Mouse (Mus musculus) cerebellum, adult (tissue): ENCODE measurements around the gene Cmc1.

Source experiments
- ATAC-seq: cut with Nextera tagmentation; 2 replicates; pipeline ENCODE4 v1.9.2; 2017; ENCODE audit warnings: mild to moderate bottlenecking, moderate library complexity, mixed read lengths; ENCODE audit not compliant: insufficient number of reproducible peaks, low FRiP score, low TSS enrichment

The Cmc1 gene

GRCm38 (mm10) chr9:118040218-118041021, 109.6 kb downstream of the Cmc1 start, which contains the start of gene Azi2:
TSS of gene Azi2 (plus strand) at chr9:118040499.
- peak; percentile 98 for ATAC-seq

- no peak for ATAC-seq
Measured at GRCm38 (mm10) chr9:118034990-118035389, 115.0 kb downstream of the Cmc1 start.

DNA sequence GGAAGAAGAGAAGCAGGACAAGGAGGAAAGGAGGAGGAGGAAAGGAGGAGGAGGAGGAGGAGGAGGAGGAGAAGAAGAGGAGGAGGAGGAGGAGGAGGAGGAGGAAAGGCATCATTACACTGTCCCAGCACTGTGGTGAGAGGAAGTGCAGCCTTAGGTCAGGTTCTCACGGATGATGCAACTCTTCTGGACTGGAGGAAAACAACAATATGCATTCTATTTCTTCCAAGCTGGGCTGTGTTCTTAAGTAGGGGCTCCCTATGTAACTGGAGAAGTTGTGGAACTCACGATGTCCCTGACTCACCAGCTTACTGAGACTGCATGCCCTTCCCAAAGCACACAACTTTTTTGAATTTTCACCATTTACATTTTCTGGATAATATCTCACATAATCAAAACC, 118.3 kb downstream of the Cmc1 start:
- ATAC-seq = no peak

GRCm38 (mm10) chr9:118030252-118030651, 119.7 kb downstream of the Cmc1 start:
- ATAC-seq = no peak

DNA sequence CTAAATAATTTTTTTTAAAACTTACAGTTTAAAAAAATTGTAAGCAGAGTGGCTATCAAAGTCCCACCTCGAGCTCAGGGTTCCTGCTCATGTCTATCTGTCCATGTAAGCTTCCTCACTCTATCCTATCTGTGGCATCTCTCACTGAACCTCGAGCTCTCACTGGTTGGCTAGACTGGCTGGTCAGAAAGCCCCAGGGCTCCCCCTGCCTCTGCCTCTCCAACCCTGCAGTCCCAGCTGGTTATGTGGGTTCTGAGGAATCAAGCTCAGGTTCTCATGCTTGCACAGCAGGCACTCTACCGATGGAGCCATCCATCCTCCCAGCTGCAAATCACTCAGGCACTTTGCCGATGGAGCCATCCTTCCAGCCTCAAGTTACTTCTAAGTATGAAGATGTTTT, 120.5 kb downstream of the Cmc1 start:
- no peak for ATAC-seq

DNA sequence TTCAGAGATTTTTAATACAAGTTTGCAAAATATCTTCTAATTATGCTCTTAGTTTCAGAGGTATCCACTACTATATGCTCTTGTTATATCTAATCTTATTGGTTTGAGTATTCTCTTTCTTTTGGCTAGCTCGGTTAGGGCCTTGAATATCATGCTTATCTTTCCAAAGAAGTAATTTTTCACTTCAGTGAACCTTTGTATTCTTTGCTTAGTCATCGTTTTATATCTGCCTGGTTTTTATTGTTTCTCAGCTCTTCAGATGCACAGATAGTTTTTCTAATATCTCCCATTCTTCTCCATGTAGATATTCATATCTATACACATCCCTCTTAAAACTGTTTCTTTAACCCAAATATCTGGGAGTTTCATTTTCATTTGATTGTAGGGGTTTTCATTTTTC, 125.0 kb downstream of the Cmc1 start:
- no peak for ATAC-seq
